15 mouse cellular contexts compared by ENCODE assay signal in the genomic region with DNA sequence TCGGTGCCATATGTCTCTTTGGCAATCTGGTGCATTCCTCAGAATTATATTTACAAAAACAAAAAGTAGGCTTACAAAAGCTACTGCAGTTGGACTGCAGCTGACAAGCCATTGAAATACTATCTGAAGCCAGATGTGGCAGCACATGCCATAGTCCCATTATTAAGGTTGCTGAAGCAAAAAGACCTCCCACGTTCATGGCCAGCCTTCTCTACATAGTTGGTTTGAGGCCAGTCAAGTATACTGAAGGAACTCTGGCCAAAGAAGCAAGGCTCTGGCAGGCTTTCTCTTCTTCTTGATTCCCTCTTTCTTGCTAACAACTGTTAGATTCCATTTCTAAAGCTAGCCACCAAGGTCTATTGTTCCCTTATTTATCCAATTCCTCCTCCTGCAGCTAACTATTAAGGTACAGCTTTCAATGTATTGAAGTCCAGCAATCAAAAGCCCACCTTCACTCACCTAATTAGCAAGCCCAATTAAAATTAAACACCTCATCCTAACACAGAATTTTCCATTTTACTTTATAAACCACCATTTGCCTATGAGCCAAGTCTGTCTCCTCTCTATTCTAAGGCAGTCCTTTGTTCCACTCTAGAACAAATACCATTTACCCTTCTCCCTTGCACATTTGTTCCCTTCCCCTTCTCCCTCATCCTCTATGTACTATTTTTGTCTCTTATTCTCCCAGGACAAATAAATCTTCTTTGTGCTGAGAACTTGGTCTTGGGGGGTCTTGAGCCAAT. TPM values are rescaled to one million over a fixed set of nuclear protein-coding genes. Genes with fewer than 3 reads are reported as not detected.
DNase-seq lines count a peak whose midpoint lies in the region; ATAC-seq lines count a peak whose summit lies in the region.
"Had no signal": no experiment of that assay in that cellular context is flagged by ENCODE, and none has a peak within 500 bp of the region (broad histone marks: within the 10 kb centered on the region; RNA-seq: fewer than 3 reads in every experiment).

No protein-coding gene starts in this region.

- H3K27me3 ChIP-seq in kidney, embryonic 15.5 days, result no peaks in the 10 kb centered on the region
- H3K27me3 ChIP-seq in kidney, embryonic 14.5 days (ENCODE audit: control insufficient read depth, insufficient read depth, low read length), result no peaks in the 10 kb centered on the region
- no peaks in the 10 kb centered on the region for H3K27me3 ChIP-seq in intestine, embryonic 16.5 days (replicated peaks; ENCODE audit: control insufficient read depth, insufficient read depth, low read length)
- no peaks in the 10 kb centered on the region for H3K27me3 ChIP-seq in heart, embryonic 12.5 days (replicated peaks)
- H3K27me3 ChIP-seq: limb, embryonic 12.5 days; megakaryocyte, embryonic 14.5 days had no signal

- no peaks in the 10 kb centered on the region for H3K36me3 ChIP-seq in kidney, embryonic 15.5 days
- H3K36me3 ChIP-seq in kidney, embryonic 14.5 days (ENCODE audit: control insufficient read depth, insufficient read depth, low read length), result no peaks in the 10 kb centered on the region
- H3K36me3 ChIP-seq in intestine, embryonic 16.5 days (ENCODE audit: control insufficient read depth, insufficient read depth, low read length), result no peaks in the 10 kb centered on the region
- H3K36me3 ChIP-seq in heart, embryonic 12.5 days, result no peaks in the 10 kb centered on the region
- H3K36me3 ChIP-seq: limb, embryonic 12.5 days had no signal

- ATAC-seq in kidney, embryonic 15.5 days (replicated peaks; ENCODE audit: low FRiP score), result no peak
- no peak for ATAC-seq in kidney, embryonic 14.5 days (ENCODE audit: low FRiP score, low TSS enrichment)
- ATAC-seq in intestine, embryonic 16.5 days, result peak; percentile 64
- ATAC-seq in heart, embryonic 12.5 days (ENCODE audit: insufficient number of reproducible peaks, low FRiP score), result no peak

- peak; percentile 33 for DNase-seq in lung, postnatal 10 days
- no peak for DNase-seq in lung, adult 18-20 months
- no peak for DNase-seq in heart, adult 18-20 months
- no peak for DNase-seq in left cerebral cortex, adult 9 months (ENCODE audit: low spot score in 2 of 2)
- DNase-seq: cerebellum, adult 9-10 months; heart, adult 2 months; thymus, postnatal 25 days had no signal

- no peaks in the 10 kb centered on the region for H3K9me3 ChIP-seq in kidney, embryonic 15.5 days (replicated peaks)
- no peaks in the 10 kb centered on the region for H3K9me3 ChIP-seq in kidney, embryonic 14.5 days (ENCODE audit: control insufficient read depth, low read length)
- no peaks in the 10 kb centered on the region for H3K9me3 ChIP-seq in intestine, embryonic 16.5 days (ENCODE audit: control insufficient read depth, low read length)
- H3K9me3 ChIP-seq in heart, embryonic 12.5 days (replicated peaks), result 0 out of 2 replicates have a peak, but pooled peaks cover 2% of the 10 kb centered on the region
- H3K9me3 ChIP-seq: limb, embryonic 12.5 days had no signal

- 36% methylated on average over 2 of the region's 2 CpGs for WGBS in kidney, embryonic 15.5 days
- 52% methylated on average over 2 of the region's 2 CpGs for WGBS in kidney, embryonic 14.5 days
- WGBS in intestine, embryonic 16.5 days, result 43% methylated on average over 2 of the region's 2 CpGs
- WGBS in heart, embryonic 12.5 days, result 74% methylated on average over 2 of the region's 2 CpGs

- no peak overlapping the region for H3K9ac ChIP-seq in kidney, embryonic 15.5 days
- no peak overlapping the region for H3K9ac ChIP-seq in kidney, embryonic 14.5 days (ENCODE audit: low read depth, low read length)
- H3K9ac ChIP-seq in intestine, embryonic 16.5 days (ENCODE audit: low read depth, low read length), result no peak overlapping the region
- no peak overlapping the region for H3K9ac ChIP-seq in heart, embryonic 12.5 days
- H3K9ac ChIP-seq: limb, embryonic 12.5 days had no signal

- no peak overlapping the region for H3K4me2 ChIP-seq in kidney, embryonic 15.5 days
- H3K4me2 ChIP-seq in kidney, embryonic 14.5 days (replicated peaks; ENCODE audit: low read depth, low read length), result no peak overlapping the region
- H3K4me2 ChIP-seq in intestine, embryonic 16.5 days (ENCODE audit: low read depth, low read length), result no peak overlapping the region
- no peak overlapping the region for H3K4me2 ChIP-seq in heart, embryonic 12.5 days
- H3K4me2 ChIP-seq: limb, embryonic 12.5 days had no signal

- H3K27ac ChIP-seq in kidney, embryonic 15.5 days, result peak overlapping the region; percentile 54; the same call in 1 of the 2 replicates
- H3K27ac ChIP-seq in kidney, embryonic 14.5 days (ENCODE audit: low read depth, low read length), result no peak overlapping the region
- H3K27ac ChIP-seq in intestine, embryonic 16.5 days (ENCODE audit: low read length), result peak overlapping the region; percentile 41; the same call in 1 of the 2 replicates
- no peak overlapping the region for H3K27ac ChIP-seq in heart, embryonic 12.5 days (ENCODE audit: poor library complexity, severe bottlenecking)
- H3K27ac ChIP-seq: heart, adult 2 months; limb, embryonic 12.5 days had no signal

- no peaks in the 10 kb centered on the region for H3K4me1 ChIP-seq in kidney, embryonic 15.5 days
- no peaks in the 10 kb centered on the region for H3K4me1 ChIP-seq in kidney, embryonic 14.5 days (ENCODE audit: control insufficient read depth, insufficient read depth, low read length)
- H3K4me1 ChIP-seq in intestine, embryonic 16.5 days (ENCODE audit: control insufficient read depth, insufficient read depth, low read length), result peaks cover 12% of the 10 kb centered on the region; the same call in 1 of the 2 replicates
- no peaks in the 10 kb centered on the region for H3K4me1 ChIP-seq in heart, embryonic 12.5 days (replicated peaks)
- H3K4me1 ChIP-seq: limb, embryonic 12.5 days; megakaryocyte, embryonic 14.5 days had no signal

- no peak overlapping the region for H3K4me3 ChIP-seq in kidney, embryonic 15.5 days (replicated peaks)
- no peak overlapping the region for H3K4me3 ChIP-seq in kidney, embryonic 14.5 days (ENCODE audit: low read length)
- H3K4me3 ChIP-seq in intestine, embryonic 16.5 days (ENCODE audit: low read length), result no peak overlapping the region
- H3K4me3 ChIP-seq in heart, embryonic 12.5 days, result no peak overlapping the region
- H3K4me3 ChIP-seq: heart, adult 2 months; limb, embryonic 12.5 days; megakaryocyte, embryonic 14.5 days had no signal

RNA-seq across cellular contexts. Expression of a gene that starts 26.2 kb away (rescaled TPM):
- 3.3 and 5.2 TPM in 2 replicates for polyA plus RNA-seq in kidney, embryonic 15.5 days (2015; fragmentation: Nextera tagmentation; extraction: Ambion mirVana)
- polyA plus RNA-seq in kidney, embryonic 14.5 days (2014; fragmentation: Nextera tagmentation; extraction: Ambion mirVana), result 0.87 and 2.5 TPM in 2 replicates
- polyA plus RNA-seq in intestine, embryonic 16.5 days (2015; fragmentation: Nextera tagmentation; extraction: Ambion mirVana), result 1.8 and 2.2 TPM in 2 replicates
- total RNA-seq in heart, adult 18-20 months (2021), result 10 to 100 TPM; 23.7 to 26.6 TPM
- 0.11 and 0.17 TPM in 2 replicates for polyA plus RNA-seq in heart, embryonic 12.5 days (2016; fragmentation: Nextera tagmentation; extraction: Ambion mirVana)
- total RNA-seq: MEL; monocyte, adult 5-6 weeks had no signal

Comparison
In these comparisons a context has a peak if more than half of its experiments do, and no peak if none do; other contexts are left out.
1. H3K27ac ChIP-seq: peak in kidney, embryonic 15.5 days (single experiment) and intestine, embryonic 16.5 days (single experiment); none in kidney, embryonic 14.5 days (single experiment) and heart, embryonic 12.5 days (single experiment).